Mouse (Mus musculus) MEL (cell line): ENCODE data around the gene Acr. TPM values are rescaled to one million over a fixed set of nuclear protein-coding genes. Genes with fewer than 3 reads are reported as not detected.

Experiments used
- DNase-seq: peaks from one replicate; pipeline ENCODE4 v3.0.0; 2011; ENCODE audit warnings: low read depth, low spot score
- H3K27ac ChIP-seq: 2 replicates; pipeline ENCODE4 v1.5.1; 2012; ENCODE audit warnings: low read depth, mild to moderate bottlenecking, control low read depth, low read length, moderate library complexity; ENCODE audit not compliant: control insufficient read depth
- H3K27me3 ChIP-seq, 2 experiments: fragments of 150-350 bp in 1 of 2; sonication (generic) in 1 of 2; 2 replicates each; pipeline ENCODE4 v1.6.1; 2012; ENCODE audit warnings: low read length in 2 of 2, mild to moderate bottlenecking in 2 of 2, improper control_type of control experiment in 1 of 2, moderate library complexity in 1 of 2; ENCODE audit not compliant: insufficient read depth in 2 of 2, control insufficient read depth in 1 of 2
- H3K36me3 ChIP-seq, 2 experiments: 2 replicates each; pipeline ENCODE4 v1.6.1; 2012 to 2014; ENCODE audit warnings: low read length in 2 of 2, improper control_type of control experiment in 1 of 2, inconsistent platforms in 1 of 2, mild to moderate bottlenecking in 1 of 2; ENCODE audit not compliant: insufficient read depth in 2 of 2, control insufficient read depth in 1 of 2
- H3K4me1 ChIP-seq, 2 experiments: fragments of 150-350 bp in 1 of 2; sonication (generic) in 1 of 2; 2 replicates each; pipeline ENCODE4 v1.6.1; 2012; ENCODE audit warnings: low read length in 2 of 2, improper control_type of control experiment in 1 of 2, mild to moderate bottlenecking in 1 of 2; ENCODE audit not compliant: insufficient read depth in 2 of 2, control insufficient read depth in 1 of 2
- H3K4me3 ChIP-seq, 2 experiments: fragments of 150-350 bp in 1 of 2; sonication (generic) in 1 of 2; 2 replicates each; pipeline ENCODE4 v1.5.1; 2012; ENCODE audit warnings: low read depth in 2 of 2, low read length in 2 of 2, mild to moderate bottlenecking in 2 of 2, moderate library complexity in 2 of 2, control low read depth in 1 of 2, improper control_type of control experiment in 1 of 2; ENCODE audit not compliant: control insufficient read depth in 1 of 2, insufficient read depth in 1 of 2
- H3K79me2 ChIP-seq: 2 replicates; pipeline ENCODE4 v1.6.1; 2012; ENCODE audit warnings: mild to moderate bottlenecking, low read length, moderate library complexity; ENCODE audit not compliant: control insufficient read depth, poor library complexity, insufficient read depth
- H3K9ac ChIP-seq: 2 replicates; pipeline ENCODE4 v1.6.1; 2012; ENCODE audit warnings: low read depth, mild to moderate bottlenecking, control low read depth, low read length, moderate library complexity; ENCODE audit not compliant: control insufficient read depth, poor library complexity, severe bottlenecking
- H3K9me3 ChIP-seq: fragments of 150-350 bp; sonication (generic); replicated peaks from 2 replicates; pipeline ENCODE4 v1.6.1; 2012; ENCODE audit warnings: mild to moderate bottlenecking, low read length, improper control_type of control experiment, moderate library complexity; ENCODE audit not compliant: insufficient read depth
- BHLHE40 ChIP-seq: IDR thresholded peaks from 2 replicates; pipeline ENCODE4 v1.6.1; 2012; ENCODE audit warnings: low read depth, mild to moderate bottlenecking, inconsistent platforms, low read length, improper control_type of control experiment, borderline replicate concordance
- CTCF ChIP-seq, 3 experiments: IDR thresholded peaks in 2 of 3; conservative IDR thresholded peaks in 1 of 3; 2 replicates each; pipeline ENCODE4 v1.5.1; 2011 to 2012; ENCODE audit warnings: low read length in 3 of 3, low read depth in 2 of 3, mild to moderate bottlenecking in 2 of 3, improper control_type of control experiment in 1 of 3, inconsistent platforms in 1 of 3, mixed read lengths in 1 of 3, moderate library complexity in 1 of 3; ENCODE audit not compliant: control insufficient read depth in 1 of 3, insufficient read depth in 1 of 3, poor library complexity in 1 of 3, severe bottlenecking in 1 of 3
- GATA1 ChIP-seq: IDR thresholded peaks from 2 replicates; pipeline ENCODE4 v1.6.1; 2011; ENCODE audit warnings: low read depth, low read length, improper control_type of control experiment
- MYB ChIP-seq: IDR thresholded peaks from 2 replicates; pipeline ENCODE4 v1.6.1; 2011; ENCODE audit warnings: mild to moderate bottlenecking, low read depth, low read length, improper control_type of control experiment
- POLR2AphosphoS2 ChIP-seq: IDR thresholded peaks from 2 replicates; pipeline ENCODE4 v1.6.1; 2011; ENCODE audit warnings: low read length, improper control_type of control experiment
- RAD21 ChIP-seq: IDR thresholded peaks from 2 replicates; pipeline ENCODE4 v1.6.1; 2011; ENCODE audit warnings: mild to moderate bottlenecking, low read depth, low read length, improper control_type of control experiment
- SMC3 ChIP-seq: IDR thresholded peaks from 2 replicates; pipeline ENCODE4 v1.6.1; 2011; ENCODE audit warnings: low read depth, low read length, improper control_type of control experiment
- ZC3H11A ChIP-seq: IDR thresholded peaks from 2 replicates; pipeline ENCODE4 v1.6.1; 2012; ENCODE audit warnings: low read depth, mild to moderate bottlenecking, inconsistent platforms, low read length, improper control_type of control experiment
- polyA plus RNA-seq, 2 experiments: library from polyadenylated mRNA; stranded (reverse) in 1 of 2; unstranded in 1 of 2; fragments of >175 nt in 1 of 2; fragments of >200 nt in 1 of 2; gene quantifications; 2 replicates each; pipeline versions ENCODE4 v1.2.1 to v1.2.4; 2012; ENCODE audit warnings: low replicate concordance in 2 of 2, low read depth in 1 of 2; ENCODE audit not compliant: insufficient read length in 2 of 2, insufficient read depth in 1 of 2, missing spikeins in 1 of 2
- total RNA-seq: library from RNA; depleted of rRNA; stranded (reverse); fragments of 300-350 nt; gene quantifications from 2 replicates; pipeline ENCODE4 v1.2.3, GENCODE M21; 2012; rRNA removed

The Acr gene
- total and polyA plus RNA-seq, 3 experiments, result 0.15 TPM; not detected in 2

DNA sequence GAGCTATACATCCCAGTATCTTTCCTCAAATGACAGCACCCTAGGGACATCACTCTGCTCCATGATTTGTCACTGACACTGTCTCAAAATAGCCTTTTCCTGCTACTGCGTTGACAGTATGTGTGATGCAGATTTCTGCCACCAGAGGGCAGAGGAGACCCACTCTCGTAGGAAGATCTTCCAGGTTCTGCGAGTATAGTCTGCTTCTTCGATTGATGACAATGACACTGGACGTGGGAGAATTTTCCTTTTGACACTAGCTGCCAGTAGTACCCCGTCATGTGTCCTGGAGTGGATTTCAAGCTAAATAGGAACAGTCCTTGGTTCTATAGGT, 55.5 kb downstream of the Acr start:
- Histone ChIP-seq H3K9ac (no peak overlapping the region), H3K4me3 (no peak overlapping the region), H3K27me3 (no peaks in the 10 kb centered on the region), H3K36me3 (no peaks in the 10 kb centered on the region), H3K9me3 (no peaks in the 10 kb centered on the region), H3K79me2 (no peaks in the 10 kb centered on the region), H3K27ac (no peak overlapping the region), H3K4me1 (no peaks in the 10 kb centered on the region)
- TF ChIP-seq SMC3 (peak; percentile 84), RAD21 (peak; percentile 84), ZC3H11A (peak; percentile 59; the same call in 1 of the 2 replicates), BHLHE40 (0 out of 2 replicates have a peak, but pooled peaks have one; percentile 16), MYB (no peak), CTCF (IDR thresholded peaks at IDR 0.05 in 2 of 3, conservative IDR thresholded peaks at IDR 0.05 in 1 of 3; ENCODE audit: control insufficient read depth in 1 of 3, insufficient read depth in 1 of 3, low read depth in 2 of 3, low read length in 3 of 3, poor library complexity in 1 of 3, severe bottlenecking in 1 of 3) (peak; percentile 77 to 96 (median 93)), GATA1 (no peak), POLR2AphosphoS2 (no peak)
- DNase-seq, result peak; percentile 74

Other genes starting within 250 kb of the Acr start
- gene Adm2, start 245.6 kb upstream of the Acr start, total RNA-seq, result 1.4 and 7.1 TPM in 2 replicates
- 10 to 100 TPM in 1 of 2 experiments, not detected in 1; 18.2 TPM for gene Adm2, start 245.6 kb upstream of the Acr start, polyA plus RNA-seq
- not detected in 2 replicates for gene Miox, start 233.9 kb upstream of the Acr start, total RNA-seq
- gene Miox, start 233.9 kb upstream of the Acr start, polyA plus RNA-seq, result not detected
- gene Lmf2, start 212.7 kb upstream of the Acr start, total RNA-seq, result 14.5 and 14.7 TPM in 2 replicates
- 10 to 100 TPM in 1 of 2 experiments, not detected in 1; 52.0 TPM for gene Lmf2, start 212.7 kb upstream of the Acr start, polyA plus RNA-seq
- 126 and 137 TPM in 2 replicates for gene Ncaph2, start 212.6 kb upstream of the Acr start, total RNA-seq
- gene Ncaph2, start 212.6 kb upstream of the Acr start, polyA plus RNA-seq, result 100 to 1,000 TPM; 160 to 165 TPM
- 50.2 and 58.9 TPM in 2 replicates for gene Sco2, start 194.5 kb upstream of the Acr start, total RNA-seq
- gene Sco2, start 194.5 kb upstream of the Acr start, polyA plus RNA-seq, result 10 to 100 TPM in 1 of 2 experiments, not detected in 1; 34.6 TPM
- gene Tymp, start 191.3 kb upstream of the Acr start, total RNA-seq, result 0.92 and 1.5 TPM in 2 replicates
- 1 to 10 TPM in 1 of 2 experiments, not detected in 1; 2.0 TPM for gene Tymp, start 191.3 kb upstream of the Acr start, polyA plus RNA-seq
- gene Odf3b, start 189.0 kb upstream of the Acr start, total RNA-seq, result not detected in 2 replicates
- not detected for gene Odf3b, start 189.0 kb upstream of the Acr start, polyA plus RNA-seq
- not detected in 2 replicates for gene Klhdc7b, start 183.4 kb upstream of the Acr start, total RNA-seq
- under 1 TPM in 1 of 2 experiments, not detected in 1; 0.01 TPM for gene Klhdc7b, start 183.4 kb upstream of the Acr start, polyA plus RNA-seq
- gene Syce3, start 157.8 kb upstream of the Acr start, total RNA-seq, result 0.82 and 1.5 TPM in 2 replicates
- 1 to 10 TPM in 1 of 2 experiments, not detected in 1; 1.4 TPM for gene Syce3, start 157.8 kb upstream of the Acr start, polyA plus RNA-seq
- 0.92 and 1.4 TPM in 2 replicates for gene Cpt1b, start 142.5 kb upstream of the Acr start, total RNA-seq
- gene Cpt1b, start 142.5 kb upstream of the Acr start, polyA plus RNA-seq, result 1 to 10 TPM in 1 of 2 experiments, not detected in 1; 2.0 TPM
- 2.5 and 3.8 TPM in 2 replicates for gene C730034F03Rik, start 138.7 kb upstream of the Acr start, total RNA-seq
- 1 to 10 TPM in 1 of 2 experiments, not detected in 1; 1.6 TPM for gene C730034F03Rik, start 138.7 kb upstream of the Acr start, polyA plus RNA-seq
- not detected in 2 replicates for gene Gm44502, start 138.6 kb upstream of the Acr start, total RNA-seq
- gene Gm44502, start 138.6 kb upstream of the Acr start, polyA plus RNA-seq, result not detected
- 19.3 and 19.5 TPM in 2 replicates for gene Chkb, start 138.4 kb upstream of the Acr start, total RNA-seq
- 10 to 100 TPM in 1 of 2 experiments, not detected in 1; 51.3 TPM for gene Chkb, start 138.4 kb upstream of the Acr start, polyA plus RNA-seq
- gene Mapk8ip2, start 114.4 kb upstream of the Acr start, total RNA-seq, result 0.04 TPM in 1 of 2 replicates, not detected in the other
- under 1 TPM in 1 of 2 experiments, not detected in 1; 0.01 TPM for gene Mapk8ip2, start 114.4 kb upstream of the Acr start, polyA plus RNA-seq
- 8.4 and 9.1 TPM in 2 replicates for gene Arsa, start 90.9 kb upstream of the Acr start, total RNA-seq
- 10 to 100 TPM in 1 of 2 experiments, not detected in 1; 28.1 TPM for gene Arsa, start 90.9 kb upstream of the Acr start, polyA plus RNA-seq
- 7.8 and 14.2 TPM in 2 replicates for gene Shank3, start 68.7 kb upstream of the Acr start, total RNA-seq
- gene Shank3, start 68.7 kb upstream of the Acr start, polyA plus RNA-seq, result 10 to 100 TPM in 1 of 2 experiments, not detected in 1; 20.3 TPM
- gene Rabl2, start 23.6 kb downstream of the Acr start, total RNA-seq, result 3.0 and 3.3 TPM in 2 replicates
- gene Rabl2, start 23.6 kb downstream of the Acr start, polyA plus RNA-seq, result 10 to 100 TPM in 1 of 2 experiments, not detected in 1; 10.6 TPM